ENCODE assay signal across 26 mouse cellular contexts in the genomic region with DNA sequence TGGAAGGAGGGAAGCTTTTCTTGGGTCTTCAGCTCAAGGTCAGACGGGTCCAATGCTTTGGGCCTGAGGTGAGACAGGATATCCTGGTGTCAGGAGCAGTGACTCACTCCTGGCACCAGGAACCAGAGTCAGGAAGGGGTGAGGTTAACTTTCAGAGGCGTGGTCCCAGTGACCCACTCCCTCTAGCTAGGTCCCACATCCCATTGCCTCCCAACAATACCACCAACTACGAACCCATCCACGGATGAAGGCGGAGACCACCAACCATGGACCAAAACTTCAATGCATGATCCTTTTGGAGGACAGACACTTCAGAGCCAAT. TPM values are rescaled to one million over a fixed set of nuclear protein-coding genes. Genes with fewer than 3 reads are reported as not detected.
"Had no signal": no experiment of that assay in that cellular context is flagged by ENCODE, and none has a peak within 500 bp of the region (broad histone marks: within the 10 kb centered on the region; RNA-seq: fewer than 3 reads in every experiment).

No protein-coding gene starts in this region.

- H3K9me3 ChIP-seq: liver, embryonic 13.5 days; midbrain, embryonic 12.5 days; midbrain, embryonic 15.5 days; neural tube, embryonic 12.5 days; neural tube, embryonic 15.5 days; stomach, embryonic 15.5 days had no signal

- H3K36me3 ChIP-seq: liver, embryonic 13.5 days; midbrain, embryonic 12.5 days; midbrain, embryonic 15.5 days; neural tube, embryonic 12.5 days; neural tube, embryonic 15.5 days; stomach, embryonic 15.5 days had no signal

- H3K27me3 ChIP-seq: liver, embryonic 13.5 days; midbrain, embryonic 12.5 days; midbrain, embryonic 15.5 days; neural tube, embryonic 12.5 days; neural tube, embryonic 15.5 days; stomach, embryonic 15.5 days had no signal

- DNase-seq: kidney, adult 8-10 months; kidney, postnatal 4 days; layer of hippocampus, adult 9-11 months; liver, embryonic 13.5 days; lung, adult 2 months; right cerebral cortex, postnatal 25 days; spleen, adult 18-20 months; thymus, adult 18-20 months; thymus, postnatal 36 days had no signal

- ATAC-seq: midbrain, embryonic 15.5 days had no signal

- H3K9ac ChIP-seq: liver, embryonic 13.5 days; midbrain, embryonic 12.5 days; midbrain, embryonic 15.5 days; neural tube, embryonic 12.5 days; neural tube, embryonic 15.5 days; stomach, embryonic 15.5 days had no signal

- H3K4me2 ChIP-seq: liver, embryonic 13.5 days; midbrain, embryonic 12.5 days; midbrain, embryonic 15.5 days; neural tube, embryonic 12.5 days; neural tube, embryonic 15.5 days; stomach, embryonic 15.5 days had no signal

- H3K4me1 ChIP-seq: liver, embryonic 13.5 days; midbrain, embryonic 12.5 days; midbrain, embryonic 15.5 days; neural tube, embryonic 12.5 days; neural tube, embryonic 15.5 days; stomach, embryonic 15.5 days had no signal

- H3K27ac ChIP-seq: liver, embryonic 13.5 days; midbrain, embryonic 12.5 days; midbrain, embryonic 15.5 days; neural tube, embryonic 12.5 days; neural tube, embryonic 15.5 days; stomach, embryonic 15.5 days had no signal

- H3K4me3 ChIP-seq: liver, embryonic 13.5 days; midbrain, embryonic 12.5 days; midbrain, embryonic 15.5 days; neural tube, embryonic 12.5 days; neural tube, embryonic 15.5 days; stomach, embryonic 15.5 days had no signal

RNA-seq across cellular contexts. Expression of a gene that starts 8.1 kb away (rescaled TPM):
- total RNA-seq: layer of hippocampus, adult 18-20 months; layer of hippocampus, postnatal 25 days; left cerebral cortex, adult 18-20 months; left cerebral cortex, postnatal 25 days; liver, adult 2 months; megakaryocyte progenitor cell, adult 5-6 weeks; megakaryocyte-erythroid progenitor cell, adult 5-6 weeks had no signal
- polyA plus RNA-seq: kidney, embryonic 16.5 days; limb, embryonic 11.5 days; limb, embryonic 14.5 days; liver, adult 2 months; liver, embryonic 13.5 days; liver, embryonic 16.5 days; lung, embryonic 16.5 days; midbrain, embryonic 12.5 days; midbrain, embryonic 15.5 days; neural tube, embryonic 12.5 days had no signal

RNA-seq across cellular contexts. Expression of a gene that starts 40.8 kb away (rescaled TPM):
- total RNA-seq: megakaryocyte-erythroid progenitor cell, adult 5-6 weeks had no signal
